Mouse (Mus musculus): ENCODE results near the gene Dlg1.

- TF ChIP-seq CTCF (conservative IDR thresholded peaks at IDR 0.05; ENCODE audit: low read length) (no peak), POU5F1 (IDR thresholded peaks at IDR 0.05; ENCODE audit: borderline replicate concordance, low read length) (no peak), NANOG (IDR thresholded peaks at IDR 0.05; ENCODE audit: borderline replicate concordance, low read length) (no peak)
Observed at GRCm38 (mm10) chr16:31834662-31835318, 171.5 kb downstream of the Dlg1 start.

All from E14TG2a.4 (cell line).